Mouse (Mus musculus): ENCODE data around the gene Gnaq.

GRCm38 (mm10) chr19:16331047-16331446 lies 198.4 kb downstream of the Gnaq start:
- TF ChIP-seq POLR2A (IDR thresholded peaks at IDR 0.05; ENCODE audit: borderline replicate concordance, extremely low read depth, low read depth, low read length) (no peak), CTCF (IDR thresholded peaks at IDR 0.05; ENCODE audit: insufficient read depth, low read length) (no peak)

All from lung, adult 2 months (tissue).